Mouse (Mus musculus): ENCODE data around the gene Rpia. TPM values are rescaled to one million over a fixed set of nuclear protein-coding genes. Genes with fewer than 3 reads are reported as not detected.

The Rpia gene
- polyA plus RNA-seq, 1 experiment from 2014 or later, result 3.2 TPM

GRCm38 (mm10) chr6:70735528-70735927 lies 56.5 kb downstream of the Rpia start:
- DNase-seq (no peak), ATAC-seq (ENCODE audit: low FRiP score, low TSS enrichment) (no peak)
- Histone ChIP-seq H3K27me3 (ENCODE audit: control insufficient read depth, insufficient read depth, low read length) (no peaks in the 10 kb centered on the region), H3K4me3 (replicated peaks; ENCODE audit: low read depth, low read length) (no peak overlapping the region), H3K27ac (replicated peaks; ENCODE audit: low read depth, low read length) (no peak overlapping the region), H3K36me3 (ENCODE audit: control insufficient read depth, insufficient read depth, low read length) (no peaks in the 10 kb centered on the region), H3K9me3 (ENCODE audit: control insufficient read depth, low read length) (no peaks in the 10 kb centered on the region), H3K9ac (replicated peaks; ENCODE audit: low read length) (no peak overlapping the region), H3K4me2 (ENCODE audit: low read length) (no peak overlapping the region), H3K4me1 (ENCODE audit: control insufficient read depth, insufficient read depth, low read length) (no peaks in the 10 kb centered on the region)
- WGBS, result 94% methylated on average over 2 of the region's 2 CpGs

- Histone ChIP-seq H3K27me3 (ENCODE audit: control insufficient read depth, insufficient read depth, low read length) (no peaks in the 10 kb centered on the region), H3K36me3 (ENCODE audit: control insufficient read depth, insufficient read depth, low read length) (no peaks in the 10 kb centered on the region), H3K27ac (replicated peaks; ENCODE audit: low read depth, low read length) (no peak overlapping the region), H3K4me3 (replicated peaks; ENCODE audit: low read depth, low read length) (no peak overlapping the region), H3K4me2 (ENCODE audit: low read length) (no peak overlapping the region), H3K9me3 (ENCODE audit: control insufficient read depth, low read length) (no peaks in the 10 kb centered on the region), H3K4me1 (ENCODE audit: control insufficient read depth, insufficient read depth, low read length) (no peaks in the 10 kb centered on the region), H3K9ac (replicated peaks; ENCODE audit: low read length) (no peak overlapping the region)
- DNase-seq (no peak), ATAC-seq (ENCODE audit: low FRiP score, low TSS enrichment) (no peak)
Observed at GRCm38 (mm10) chr6:70730828-70731227, 61.2 kb downstream of the Rpia start.

- no peaks in the 10 kb centered on the region for H3K4me1 ChIP-seq (ENCODE audit: control insufficient read depth, insufficient read depth, low read length)
- H3K4me3 ChIP-seq (replicated peaks; ENCODE audit: low read depth, low read length), result no peak overlapping the region
- no peak for DNase-seq
- no peak overlapping the region for H3K4me2 ChIP-seq (ENCODE audit: low read length)
- ATAC-seq (ENCODE audit: low FRiP score, low TSS enrichment), result no peak
- H3K27me3 ChIP-seq (ENCODE audit: control insufficient read depth, insufficient read depth, low read length), result no peaks in the 10 kb centered on the region
- H3K36me3 ChIP-seq (ENCODE audit: control insufficient read depth, insufficient read depth, low read length), result no peaks in the 10 kb centered on the region
- no peaks in the 10 kb centered on the region for H3K9me3 ChIP-seq (ENCODE audit: control insufficient read depth, low read length)
- H3K27ac ChIP-seq (replicated peaks; ENCODE audit: low read depth, low read length), result no peak overlapping the region
- no peak overlapping the region for H3K9ac ChIP-seq (replicated peaks; ENCODE audit: low read length)
- 89% methylated on average over 1 of the region's 1 CpGs for WGBS
Observed at GRCm38 (mm10) chr6:70729125-70729524, 62.9 kb downstream of the Rpia start.

- Histone ChIP-seq H3K27me3 (ENCODE audit: control insufficient read depth, insufficient read depth, low read length) (no peaks in the 10 kb centered on the region), H3K4me1 (ENCODE audit: control insufficient read depth, insufficient read depth, low read length) (no peaks in the 10 kb centered on the region), H3K9ac (replicated peaks; ENCODE audit: low read length) (no peak overlapping the region), H3K9me3 (ENCODE audit: control insufficient read depth, low read length) (no peaks in the 10 kb centered on the region), H3K27ac (replicated peaks; ENCODE audit: low read depth, low read length) (no peak overlapping the region), H3K36me3 (ENCODE audit: control insufficient read depth, insufficient read depth, low read length) (no peaks in the 10 kb centered on the region), H3K4me3 (replicated peaks; ENCODE audit: low read depth, low read length) (no peak overlapping the region), H3K4me2 (ENCODE audit: low read length) (no peak overlapping the region)
- no peak for DNase-seq
- ATAC-seq (ENCODE audit: low FRiP score, low TSS enrichment), result no peak
- 77% methylated on average over 4 of the region's 4 CpGs for WGBS
Observed at GRCm38 (mm10) chr6:70727094-70727721, 64.8 kb downstream of the Rpia start.

GRCm38 (mm10) chr6:70725639-70726038 lies 66.4 kb downstream of the Rpia start:
- no peaks in the 10 kb centered on the region for H3K9me3 ChIP-seq (ENCODE audit: control insufficient read depth, low read length)
- 62% methylated on average over 2 of the region's 2 CpGs for WGBS
- no peak overlapping the region for H3K4me2 ChIP-seq (ENCODE audit: low read length)
- no peak for DNase-seq
- H3K36me3 ChIP-seq (ENCODE audit: control insufficient read depth, insufficient read depth, low read length), result no peaks in the 10 kb centered on the region
- H3K4me3 ChIP-seq (replicated peaks; ENCODE audit: low read depth, low read length), result no peak overlapping the region
- ATAC-seq (ENCODE audit: low FRiP score, low TSS enrichment), result no peak
- no peaks in the 10 kb centered on the region for H3K27me3 ChIP-seq (ENCODE audit: control insufficient read depth, insufficient read depth, low read length)
- H3K27ac ChIP-seq (replicated peaks; ENCODE audit: low read depth, low read length), result no peak overlapping the region
- H3K4me1 ChIP-seq (ENCODE audit: control insufficient read depth, insufficient read depth, low read length), result no peaks in the 10 kb centered on the region
- no peak overlapping the region for H3K9ac ChIP-seq (replicated peaks; ENCODE audit: low read length)

- 93% methylated on average over 13 of the region's 13 CpGs for WGBS
- H3K36me3 ChIP-seq (ENCODE audit: control insufficient read depth, insufficient read depth, low read length), result no peaks in the 10 kb centered on the region
- H3K27ac ChIP-seq (replicated peaks; ENCODE audit: low read depth, low read length), result no peak overlapping the region
- no peak overlapping the region for H3K9ac ChIP-seq (replicated peaks; ENCODE audit: low read length)
- no peaks in the 10 kb centered on the region for H3K4me1 ChIP-seq (ENCODE audit: control insufficient read depth, insufficient read depth, low read length)
- ATAC-seq (ENCODE audit: low FRiP score, low TSS enrichment), result no peak
- H3K27me3 ChIP-seq (ENCODE audit: control insufficient read depth, insufficient read depth, low read length), result no peaks in the 10 kb centered on the region
- no peak overlapping the region for H3K4me3 ChIP-seq (replicated peaks; ENCODE audit: low read depth, low read length)
- H3K4me2 ChIP-seq (ENCODE audit: low read length), result no peak overlapping the region
- no peaks in the 10 kb centered on the region for H3K9me3 ChIP-seq (ENCODE audit: control insufficient read depth, low read length)
- no peak for DNase-seq
Observed at GRCm38 (mm10) chr6:70724722-70725121, 67.3 kb downstream of the Rpia start.

- 92% methylated on average over 7 of the region's 7 CpGs for WGBS
- Histone ChIP-seq H3K4me1 (ENCODE audit: control insufficient read depth, insufficient read depth, low read length) (no peaks in the 10 kb centered on the region), H3K36me3 (ENCODE audit: control insufficient read depth, insufficient read depth, low read length) (no peaks in the 10 kb centered on the region), H3K4me2 (ENCODE audit: low read length) (no peak overlapping the region), H3K9me3 (ENCODE audit: control insufficient read depth, low read length) (no peaks in the 10 kb centered on the region), H3K27me3 (ENCODE audit: control insufficient read depth, insufficient read depth, low read length) (no peaks in the 10 kb centered on the region), H3K4me3 (replicated peaks; ENCODE audit: low read depth, low read length) (no peak overlapping the region), H3K27ac (replicated peaks; ENCODE audit: low read depth, low read length) (no peak overlapping the region), H3K9ac (replicated peaks; ENCODE audit: low read length) (no peak overlapping the region)
- DNase-seq (no peak), ATAC-seq (ENCODE audit: low FRiP score, low TSS enrichment) (no peak)
Observed at GRCm38 (mm10) chr6:70722298-70722697, 69.7 kb downstream of the Rpia start.

- ATAC-seq (ENCODE audit: low FRiP score, low TSS enrichment), result no peak
- DNase-seq, result no peak
- no peaks in the 10 kb centered on the region for H3K4me1 ChIP-seq (ENCODE audit: control insufficient read depth, insufficient read depth, low read length)
- no peaks in the 10 kb centered on the region for H3K36me3 ChIP-seq (ENCODE audit: control insufficient read depth, insufficient read depth, low read length)
- H3K9me3 ChIP-seq (ENCODE audit: control insufficient read depth, low read length), result no peaks in the 10 kb centered on the region
- no peaks in the 10 kb centered on the region for H3K27me3 ChIP-seq (ENCODE audit: control insufficient read depth, insufficient read depth, low read length)
- H3K4me2 ChIP-seq (ENCODE audit: low read length), result no peak overlapping the region
- WGBS, result 61% methylated on average over 2 of the region's 2 CpGs
- H3K27ac ChIP-seq (replicated peaks; ENCODE audit: low read depth, low read length), result no peak overlapping the region
- no peak overlapping the region for H3K9ac ChIP-seq (replicated peaks; ENCODE audit: low read length)
- no peak overlapping the region for H3K4me3 ChIP-seq (replicated peaks; ENCODE audit: low read depth, low read length)
Observed at GRCm38 (mm10) chr6:70718760-70719159, 73.3 kb downstream of the Rpia start.

GRCm38 (mm10) chr6:70718164-70718563 lies 73.9 kb downstream of the Rpia start:
- Histone ChIP-seq H3K27me3 (ENCODE audit: control insufficient read depth, insufficient read depth, low read length) (no peaks in the 10 kb centered on the region), H3K27ac (replicated peaks; ENCODE audit: low read depth, low read length) (no peak overlapping the region), H3K36me3 (ENCODE audit: control insufficient read depth, insufficient read depth, low read length) (no peaks in the 10 kb centered on the region), H3K4me2 (ENCODE audit: low read length) (no peak overlapping the region), H3K4me1 (ENCODE audit: control insufficient read depth, insufficient read depth, low read length) (no peaks in the 10 kb centered on the region), H3K9ac (replicated peaks; ENCODE audit: low read length) (no peak overlapping the region), H3K9me3 (ENCODE audit: control insufficient read depth, low read length) (no peaks in the 10 kb centered on the region), H3K4me3 (replicated peaks; ENCODE audit: low read depth, low read length) (no peak overlapping the region)
- 85% methylated on average over 4 of the region's 4 CpGs for WGBS
- DNase-seq, result no peak
- ATAC-seq (ENCODE audit: low FRiP score, low TSS enrichment), result no peak

Measured in midbrain, embryonic 14.5 days (tissue).